Mouse (Mus musculus) CH12.LX (cell line): ENCODE measurements around the gene Tecta. TPM values are rescaled to one million over a fixed set of nuclear protein-coding genes. Genes with fewer than 3 reads are reported as not detected.

ENCODE experiments used
- DNase-seq: peaks from one replicate; pipeline ENCODE4 v3.0.0-alpha.2; 2013; ENCODE audit errors: extremely low read depth
- H3K27ac ChIP-seq: 2 replicates; pipeline ENCODE4 v1.5.1; 2012; ENCODE audit warnings: low read depth, mild to moderate bottlenecking, control low read depth, moderate library complexity; ENCODE audit not compliant: insufficient read depth
- H3K27me3 ChIP-seq: replicated peaks from 2 replicates; pipeline ENCODE3; 2012; ENCODE audit warnings: inconsistent platforms
- H3K36me3 ChIP-seq, 2 experiments: replicated peaks in 1 of 2; 2 replicates each; pipeline versions ENCODE3 to v1.6.1; 2012; ENCODE audit warnings: inconsistent platforms in 1 of 2, low read length in 1 of 2, mild to moderate bottlenecking in 1 of 2, mixed read lengths in 1 of 2, moderate library complexity in 1 of 2; ENCODE audit not compliant: control insufficient read depth in 1 of 2, insufficient read depth in 1 of 2
- H3K4me1 ChIP-seq, 2 experiments: 2 replicates each; pipeline ENCODE4 v1.6.1; 2012; ENCODE audit warnings: inconsistent platforms in 1 of 2, moderate library complexity in 1 of 2; ENCODE audit not compliant: insufficient read depth in 2 of 2, control insufficient read depth in 1 of 2
- H3K4me2 ChIP-seq: 2 replicates; pipeline ENCODE4 v1.6.1; 2012; ENCODE audit warnings: low read depth, mild to moderate bottlenecking, control low read depth; ENCODE audit not compliant: poor library complexity, insufficient read depth, severe bottlenecking
- H3K4me3 ChIP-seq, 3 experiments: fragments of 150-350 bp in 1 of 3; sonication (generic) in 1 of 3; replicated peaks in 1 of 3; 2 replicates each; pipeline versions ENCODE3 to v1.5.1; 2011 to 2012; ENCODE audit warnings: low read depth in 2 of 3, low read length in 2 of 3, mild to moderate bottlenecking in 2 of 3, moderate library complexity in 2 of 3, control low read depth in 1 of 3, improper control_type of control experiment in 1 of 3, inconsistent platforms in 1 of 3, mixed read lengths in 1 of 3; ENCODE audit not compliant: poor library complexity in 1 of 3
- H3K79me2 ChIP-seq: replicated peaks from 2 replicates; pipeline ENCODE4 v1.6.1; 2012; ENCODE audit warnings: mild to moderate bottlenecking, moderate library complexity; ENCODE audit not compliant: control insufficient read depth, poor library complexity, insufficient read depth, severe bottlenecking; ENCODE audit errors: extremely low read depth
- H3K9ac ChIP-seq: 2 replicates; pipeline ENCODE4 v1.6.1; 2012; ENCODE audit warnings: low read depth, mild to moderate bottlenecking, control low read depth, moderate library complexity; ENCODE audit not compliant: insufficient read depth
- H3K9me3 ChIP-seq: replicated peaks from 2 replicates; pipeline ENCODE3; 2012; ENCODE audit warnings: low read length, inconsistent platforms, mixed read lengths
- CHD2 ChIP-seq: IDR thresholded peaks from 2 replicates; pipeline ENCODE4 v1.6.1; 2011; ENCODE audit warnings: low read length, improper control_type of control experiment
- CTCF ChIP-seq, 2 experiments: IDR thresholded peaks in 1 of 2; conservative IDR thresholded peaks in 1 of 2; 2 replicates each; pipeline ENCODE4 v1.5.1; 2011 to 2012; ENCODE audit warnings: low read depth in 2 of 2, low read length in 2 of 2, improper control_type of control experiment in 1 of 2, inconsistent platforms in 1 of 2, mild to moderate bottlenecking in 1 of 2, moderate library complexity in 1 of 2
- ELF1 ChIP-seq: IDR thresholded peaks from 2 replicates; pipeline ENCODE4 v1.6.1; 2014; ENCODE audit warnings: low read depth, mild to moderate bottlenecking, inconsistent platforms, low read length, improper control_type of control experiment
- EP300 ChIP-seq: IDR thresholded peaks from 2 replicates; pipeline ENCODE4 v1.6.1; 2011; ENCODE audit warnings: low read length, improper control_type of control experiment
- ETS1 ChIP-seq: conservative IDR thresholded peaks from 2 replicates; pipeline ENCODE4 v1.6.1; 2012; ENCODE audit warnings: low read depth, mild to moderate bottlenecking, inconsistent platforms, low read length, improper control_type of control experiment, moderate library complexity
- HCFC1 ChIP-seq: IDR thresholded peaks from 2 replicates; pipeline ENCODE4 v1.6.1; 2012; ENCODE audit warnings: low read depth, mild to moderate bottlenecking, inconsistent platforms, low read length, improper control_type of control experiment
- JUN ChIP-seq: IDR thresholded peaks from 2 replicates; pipeline ENCODE4 v1.6.1; 2011; ENCODE audit warnings: low read depth, mild to moderate bottlenecking, low read length, improper control_type of control experiment, moderate library complexity; ENCODE audit not compliant: insufficient read depth
- KAT2A ChIP-seq: IDR thresholded peaks from 2 replicates; pipeline ENCODE4 v1.6.1; 2012; ENCODE audit warnings: low read length, improper control_type of control experiment, inconsistent platforms; ENCODE audit not compliant: insufficient replicate concordance
- MAX ChIP-seq: IDR thresholded peaks from 2 replicates; pipeline ENCODE4 v1.6.1; 2011; ENCODE audit warnings: low read length, improper control_type of control experiment
- MAZ ChIP-seq: IDR thresholded peaks from 2 replicates; pipeline ENCODE4 v1.6.1; 2012; ENCODE audit warnings: low read depth, mild to moderate bottlenecking, inconsistent platforms, low read length, improper control_type of control experiment, moderate library complexity
- MEF2A ChIP-seq: IDR thresholded peaks from 2 replicates; pipeline ENCODE4 v1.6.1; 2014; ENCODE audit warnings: low read depth, mild to moderate bottlenecking, inconsistent platforms, low read length, improper control_type of control experiment, borderline replicate concordance
- MYC ChIP-seq: IDR thresholded peaks from 2 replicates; pipeline ENCODE4 v1.6.1; 2011; ENCODE audit warnings: low read depth, mild to moderate bottlenecking, improper control_type of control experiment, low read length
- PAX5 ChIP-seq: IDR thresholded peaks from 2 replicates; pipeline ENCODE4 v1.6.1; 2012; ENCODE audit warnings: low read length, inconsistent platforms, mixed read lengths
- POLR2A ChIP-seq: IDR thresholded peaks from 2 replicates; pipeline ENCODE4 v1.6.1; 2011; ENCODE audit warnings: low read depth, mild to moderate bottlenecking, improper control_type of control experiment, low read length
- RAD21 ChIP-seq: IDR thresholded peaks from 2 replicates; pipeline ENCODE4 v1.6.1; 2011; ENCODE audit warnings: low read depth, mild to moderate bottlenecking, low read length, improper control_type of control experiment, moderate library complexity
- RCOR1 ChIP-seq: conservative IDR thresholded peaks from 2 replicates; pipeline ENCODE4 v1.6.1; 2012; ENCODE audit warnings: low read depth, mild to moderate bottlenecking, inconsistent platforms, low read length, improper control_type of control experiment
- SIN3A ChIP-seq: IDR thresholded peaks from 2 replicates; pipeline ENCODE4 v1.6.1; 2012; ENCODE audit warnings: low read length, improper control_type of control experiment, inconsistent platforms
- SMC3 ChIP-seq: IDR thresholded peaks from 2 replicates; pipeline ENCODE4 v1.6.1; 2011; ENCODE audit warnings: low read depth, low read length, improper control_type of control experiment
- UBTF ChIP-seq: IDR thresholded peaks from 2 replicates; pipeline ENCODE4 v1.6.1; 2012; ENCODE audit warnings: low read depth, mild to moderate bottlenecking, inconsistent platforms, low read length, improper control_type of control experiment, moderate library complexity
- USF2 ChIP-seq: conservative IDR thresholded peaks from 2 replicates; pipeline ENCODE4 v1.6.1; 2011; ENCODE audit warnings: low read depth, low read length, improper control_type of control experiment
- ZC3H11A ChIP-seq: IDR thresholded peaks from 2 replicates; pipeline ENCODE4 v1.6.1; 2012; ENCODE audit warnings: low read depth, mild to moderate bottlenecking, inconsistent platforms, low read length, improper control_type of control experiment
- ZMIZ1 ChIP-seq: IDR thresholded peaks from 2 replicates; pipeline ENCODE4 v1.6.1; 2012; ENCODE audit warnings: low read depth, mild to moderate bottlenecking, inconsistent platforms, low read length, improper control_type of control experiment
- ZNF384 ChIP-seq: IDR thresholded peaks from 2 replicates; pipeline ENCODE4 v1.6.1; 2012; ENCODE audit warnings: low read depth, low read length, improper control_type of control experiment, inconsistent platforms
- dilution Hi-C: fragments of 300-500 bp; cut with MboI; formaldehyde crosslinking; loops from 2 replicates; pipeline ENCODE4 v1.14.3; 2020; ENCODE audit warnings: low sequenced_read_pairs; ENCODE audit not compliant: extremely low pct_unique_long_range_greater_than_20kb, extremely low pct_ligation_motif_present
- in situ Hi-C: fragments of 300-500 bp; cut with MboI; formaldehyde crosslinking; loops from 3 replicates; pipeline ENCODE4 v1.14.3; 2019; ENCODE audit warnings: low sequenced_read_pairs, low pct_ligation_motif_present, low pct_unique_long_range_greater_than_20kb, mixed read lengths
- polyA plus RNA-seq: library from polyadenylated mRNA; unstranded; fragments of >175 nt; gene quantifications from 2 replicates; pipeline ENCODE4 v1.2.1, GENCODE M21; 2012; ENCODE audit warnings: low read depth; ENCODE audit not compliant: insufficient read length
- total RNA-seq, 2 experiments: library from RNA; depleted of rRNA; stranded (reverse); fragments of 300-350 nt in 1 of 2; fragments of >200 nt in 1 of 2; gene quantifications; 2 replicates each; pipeline ENCODE4 v1.2.3; 2012 to 2014

The Tecta gene
- total and polyA plus RNA-seq, 3 experiments: 0.04 to 0.09 TPM; not detected in 1

DNA sequence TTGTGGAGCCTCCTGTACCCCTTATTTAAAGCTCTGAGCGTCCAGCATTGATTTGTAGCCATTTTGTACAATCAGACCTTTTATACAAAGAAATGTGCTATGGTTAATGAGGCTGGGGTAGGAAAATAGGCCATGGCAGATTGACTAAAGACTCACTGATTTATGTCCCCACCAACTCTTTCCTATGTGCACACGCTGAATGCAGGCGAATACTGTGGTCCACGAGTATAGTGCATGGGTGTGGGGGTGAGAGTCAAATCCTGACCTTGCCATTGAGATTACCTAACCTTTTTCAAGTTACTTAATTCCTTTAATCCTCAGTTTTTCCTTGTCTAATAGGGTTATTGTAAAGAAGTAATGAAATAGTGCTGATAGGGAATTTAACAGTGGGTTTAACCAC is 42.1 kb downstream of the Tecta start:
- H3K27me3 ChIP-seq: peaks cover 2% of the 10 kb centered on the region
- DNase-seq: no peak
- no peak overlapping the region for H3K27ac ChIP-seq
- no peaks in the 10 kb centered on the region for H3K36me3 ChIP-seq
- in situ Hi-C loops (no loop called here), dilution Hi-C loops (no loop called here)
- no peak for TF ChIP-seq RAD21
- TF ChIP-seq MAZ: no peak
- TF ChIP-seq UBTF: no peak
- TF ChIP-seq MAX: no peak
- no peak for TF ChIP-seq ETS1
- TF ChIP-seq JUN: no peak
- no peak for TF ChIP-seq ZC3H11A
- no peak overlapping the region for H3K9ac ChIP-seq
- no peaks in the 10 kb centered on the region for H3K9me3 ChIP-seq
- no peak overlapping the region for H3K4me3 ChIP-seq
- H3K79me2 ChIP-seq: no peaks in the 10 kb centered on the region
- no peaks in the 10 kb centered on the region for H3K4me1 ChIP-seq
- no peak overlapping the region for H3K4me2 ChIP-seq

DNA sequence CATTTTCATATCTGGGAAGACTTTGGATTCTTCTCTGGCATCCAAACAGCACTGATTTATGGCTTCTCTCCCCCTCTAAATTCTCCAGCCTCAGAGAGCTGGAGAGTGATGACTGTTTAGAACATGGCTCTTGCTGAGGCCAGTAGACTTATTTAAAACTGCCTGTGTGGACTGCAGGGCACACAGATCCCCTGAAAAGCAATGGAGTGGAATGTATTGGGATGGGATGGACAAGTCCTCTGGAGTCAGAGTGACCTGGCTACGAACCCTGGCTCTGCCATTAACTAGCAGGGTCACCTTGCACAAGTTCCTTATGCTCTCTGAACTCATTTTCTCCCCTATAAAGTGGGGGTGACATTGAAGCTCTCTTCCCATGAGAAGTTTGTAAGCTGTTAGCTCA is 44.9 kb downstream of the Tecta start:
- in situ Hi-C loops: no loop called here
- no peaks in the 10 kb centered on the region for H3K79me2 ChIP-seq
- no peak overlapping the region for H3K9ac ChIP-seq
- no peak for DNase-seq
- H3K4me1 ChIP-seq: no peaks in the 10 kb centered on the region
- no peak for TF ChIP-seq POLR2A
- no peak for TF ChIP-seq CTCF (conservative IDR thresholded peaks at IDR 0.05 in 1 of 2, IDR thresholded peaks at IDR 0.05 in 1 of 2; ENCODE audit: low read depth in 2 of 2, low read length in 2 of 2)
- no peak for TF ChIP-seq SIN3A
- no peak for TF ChIP-seq JUN
- TF ChIP-seq MYC: no peak
- no peak for TF ChIP-seq ZNF384
- TF ChIP-seq CHD2: no peak
- TF ChIP-seq USF2: no peak
- no peak for TF ChIP-seq EP300
- TF ChIP-seq ZMIZ1: no peak
- TF ChIP-seq KAT2A: no peak
- no peak for TF ChIP-seq ELF1
- no peak for TF ChIP-seq PAX5
- TF ChIP-seq UBTF: no peak
- no peak for TF ChIP-seq HCFC1
- TF ChIP-seq MEF2A: no peak
- no peak for TF ChIP-seq SMC3
- TF ChIP-seq RCOR1: no peak
- no peak overlapping the region for H3K4me2 ChIP-seq
- dilution Hi-C loops: no loop called here
- no peak overlapping the region for H3K4me3 ChIP-seq
- no peaks in the 10 kb centered on the region for H3K9me3 ChIP-seq
- H3K27me3 ChIP-seq: peaks cover 5% of the 10 kb centered on the region
- no peak overlapping the region for H3K27ac ChIP-seq
- H3K36me3 ChIP-seq: no peaks in the 10 kb centered on the region
